Mouse (Mus musculus): ENCODE results near the gene Ift74.

The Ift74 gene

DNA sequence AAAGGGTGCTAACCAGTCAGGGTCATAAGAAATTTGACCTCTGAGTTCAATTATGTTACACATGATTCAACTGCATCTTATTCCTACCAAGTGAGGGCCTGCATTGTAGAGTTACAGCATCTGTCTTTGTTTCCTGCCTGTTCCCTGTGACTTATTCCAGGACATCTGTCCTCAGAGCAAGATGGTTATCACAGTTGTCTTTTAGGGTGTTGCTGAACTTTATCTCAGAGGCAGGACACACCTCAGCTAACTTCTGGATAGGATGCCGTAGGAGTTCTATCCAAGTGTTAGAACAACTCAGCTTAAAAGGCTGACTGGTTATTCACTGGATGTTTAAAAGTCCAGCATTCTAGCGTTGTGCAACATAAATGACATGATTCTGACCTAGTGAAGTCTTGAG, 77.9 kb downstream of the Ift74 start:
- DNase-seq (ENCODE audit: low read depth, low spot score) = no peak

DNA sequence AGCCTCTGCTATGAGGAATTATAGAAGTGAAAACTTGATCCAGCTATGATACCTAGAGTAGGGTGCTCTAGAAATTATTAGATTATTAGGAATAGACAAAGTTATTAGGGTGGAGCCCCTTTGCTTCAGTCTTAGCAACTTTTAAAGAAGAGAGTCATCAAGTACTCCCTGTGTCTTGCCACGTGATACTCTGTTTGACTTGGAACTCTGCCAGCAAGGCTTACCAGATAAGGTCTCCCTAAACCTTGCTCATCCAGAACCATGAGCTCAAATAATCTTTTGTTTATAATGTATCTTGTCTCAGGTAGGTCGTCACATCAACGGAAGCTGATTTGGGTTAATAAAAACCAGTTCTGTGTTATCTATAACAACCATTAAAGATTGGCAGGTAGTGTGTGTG, 82.1 kb downstream of the Ift74 start:
- DNase-seq (ENCODE audit: low read depth, low spot score) = no peak

DNA sequence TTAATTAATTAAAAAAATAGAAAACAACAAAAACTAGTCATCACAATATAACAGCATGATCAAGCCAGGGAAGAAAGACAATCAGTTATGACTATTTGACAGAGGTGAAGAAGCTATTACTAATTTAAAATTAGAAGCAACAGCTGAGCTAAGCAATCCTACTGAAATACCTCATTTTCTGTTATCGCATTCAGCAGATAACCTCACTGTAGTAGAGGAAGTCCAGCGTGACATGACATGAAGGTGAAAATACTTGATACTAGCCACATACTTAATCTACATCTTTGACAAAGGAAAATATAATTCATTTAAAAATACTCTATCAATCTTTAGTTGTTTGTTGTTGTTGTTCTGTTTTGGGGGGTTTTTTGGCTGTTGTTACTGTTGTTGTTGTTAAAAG, 96.7 kb downstream of the Ift74 start:
- DNase-seq (ENCODE audit: low read depth, low spot score) = no peak

DNA sequence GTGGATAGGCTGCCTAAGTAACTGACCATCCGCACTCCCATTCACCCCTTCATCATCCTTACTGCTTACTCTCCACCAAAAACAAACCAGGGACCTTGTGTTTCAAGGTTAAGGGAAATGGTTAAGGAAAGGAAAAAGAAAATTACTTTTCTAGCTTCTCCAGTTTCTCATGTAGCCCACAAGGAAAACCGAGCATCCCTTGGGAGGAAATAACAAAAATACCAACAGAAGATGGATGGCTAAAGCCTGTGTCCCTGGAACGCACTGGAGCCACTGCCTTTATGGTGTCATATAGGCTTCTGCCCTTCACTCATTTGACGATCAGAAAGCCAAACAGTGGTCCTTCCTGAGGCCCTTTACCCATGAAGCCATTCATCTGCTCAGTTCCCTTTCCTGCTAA, 97.1 kb downstream of the Ift74 start:
- DNase-seq (ENCODE audit: low read depth, low spot score) = no peak

DNA sequence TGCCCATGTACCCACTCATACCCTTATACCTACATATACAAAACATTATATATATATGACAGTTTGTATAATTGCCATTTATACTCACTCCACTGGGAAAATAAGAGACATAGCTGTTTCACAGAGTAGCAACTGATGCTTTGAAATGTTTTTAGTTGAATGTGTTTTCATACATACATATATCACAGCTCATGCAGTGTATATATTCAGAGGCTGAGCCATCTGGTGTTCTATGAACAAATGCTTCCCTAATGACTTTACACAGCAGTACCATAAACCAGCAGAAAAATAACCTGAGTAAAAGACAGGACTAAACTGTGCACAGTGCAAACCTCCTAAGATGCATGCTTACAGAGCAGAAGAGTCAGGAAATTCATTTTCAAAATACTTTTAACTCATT, 99.5 kb downstream of the Ift74 start:
- DNase-seq (ENCODE audit: low read depth, low spot score) = no peak

DNA sequence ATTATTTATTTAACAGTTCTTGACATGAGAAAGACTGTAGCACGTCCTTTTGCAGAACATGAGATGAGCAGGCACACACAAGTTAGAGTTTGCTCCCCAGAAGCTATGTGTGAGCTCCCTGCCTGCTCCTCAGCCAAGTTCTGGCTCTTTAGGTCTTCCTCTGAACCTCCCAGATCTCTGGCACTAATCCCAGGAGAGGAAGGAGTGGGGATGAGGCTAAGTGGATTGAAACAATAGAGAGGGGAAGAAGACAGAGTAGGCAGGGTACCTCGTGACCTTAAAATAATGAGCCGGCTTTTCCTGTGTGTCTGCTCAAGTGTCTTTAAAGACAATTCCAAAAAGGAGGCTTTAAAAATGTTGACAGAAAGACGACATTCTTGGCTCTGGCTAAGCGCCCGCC, 100.9 kb downstream of the Ift74 start:
- DNase-seq (ENCODE audit: low read depth, low spot score) = no peak

DNA sequence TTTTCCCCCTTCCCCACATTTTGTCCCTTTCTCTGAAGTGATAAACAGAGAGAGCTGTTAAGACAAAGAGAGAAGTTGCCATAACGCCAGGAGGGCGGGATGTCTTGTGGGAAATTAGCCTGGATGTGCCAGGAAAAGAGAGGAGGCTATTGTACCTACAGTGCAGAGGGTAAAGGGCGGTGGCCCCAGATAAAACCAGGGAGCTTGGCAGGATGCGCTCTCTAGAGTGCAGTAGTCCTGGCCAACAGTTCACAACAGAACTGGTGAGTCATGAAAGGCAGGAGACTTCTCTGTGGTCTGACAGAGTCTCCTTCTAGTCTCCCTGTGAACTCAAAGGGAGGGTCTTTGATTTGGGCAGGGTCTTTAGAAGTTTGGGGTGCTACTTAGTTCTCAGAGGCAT, 111.5 kb downstream of the Ift74 start:
- no peak for DNase-seq (ENCODE audit: low read depth, low spot score)

DNA sequence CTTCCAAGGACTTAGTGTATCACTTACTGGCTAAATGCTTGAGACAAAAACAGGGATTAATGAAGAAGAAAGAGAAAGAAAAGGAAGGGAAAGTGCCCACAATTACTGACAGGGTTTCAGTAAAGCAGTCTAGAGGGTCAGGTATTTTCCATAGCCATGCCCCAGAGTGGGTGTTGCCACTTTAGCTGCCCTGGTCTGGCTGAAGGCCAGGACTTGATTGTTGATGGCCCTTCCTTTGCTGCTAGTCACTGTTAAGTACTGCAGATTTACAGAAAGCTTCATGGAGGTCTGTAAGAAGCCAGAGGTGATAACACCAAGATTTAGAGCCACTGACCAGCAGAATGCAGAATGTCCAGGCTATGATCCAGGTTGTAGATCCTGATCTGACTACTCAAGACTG, 118.4 kb downstream of the Ift74 start:
- DNase-seq (ENCODE audit: low read depth, low spot score) = no peak

DNA sequence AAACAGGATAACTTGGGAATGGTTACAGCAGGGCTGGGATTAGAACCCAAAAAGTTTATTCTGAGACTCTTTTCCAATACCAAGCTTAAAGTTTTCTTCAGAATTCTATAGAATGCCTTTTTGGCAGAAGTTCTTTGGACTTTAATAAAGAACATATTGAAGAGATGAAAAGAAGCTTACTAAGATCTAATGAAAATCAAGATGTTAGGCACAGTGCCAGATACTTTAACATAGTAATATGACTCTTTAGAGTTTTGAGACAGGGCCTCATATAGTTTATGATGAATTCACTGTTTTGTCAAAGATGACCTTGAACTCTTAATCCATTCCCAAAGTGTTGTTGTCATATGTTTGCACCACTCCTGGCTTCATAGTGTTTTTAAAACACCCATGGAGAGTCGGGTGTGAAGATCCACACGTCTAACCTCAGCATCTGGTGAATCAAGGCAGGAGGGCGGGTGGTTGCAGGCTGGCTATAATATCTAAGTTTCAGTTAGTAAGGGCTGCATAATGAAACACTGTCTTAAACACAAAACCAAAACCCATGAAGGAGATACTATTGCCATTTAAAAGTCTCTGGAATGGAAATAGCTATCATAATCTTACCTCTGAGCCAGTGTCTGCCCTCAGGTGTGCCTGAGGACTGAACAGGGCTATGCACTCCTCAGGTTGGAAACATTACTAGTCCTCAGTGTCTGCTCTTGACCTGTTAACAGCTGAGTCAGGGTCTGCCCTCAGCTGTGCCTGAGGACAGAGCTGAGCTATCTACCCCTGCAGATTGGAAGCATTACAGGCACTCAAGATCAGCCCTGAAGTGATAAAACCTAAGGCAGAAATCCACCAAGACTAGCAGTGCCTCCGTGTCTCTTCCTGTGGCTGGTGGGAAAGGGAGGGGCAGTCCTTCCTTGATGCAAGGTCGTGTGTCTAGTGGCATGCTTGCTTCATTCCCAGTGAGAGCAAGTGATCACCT, 123.3 kb downstream of the Ift74 start:
- no peak for DNase-seq (ENCODE audit: low read depth, low spot score)

DNA sequence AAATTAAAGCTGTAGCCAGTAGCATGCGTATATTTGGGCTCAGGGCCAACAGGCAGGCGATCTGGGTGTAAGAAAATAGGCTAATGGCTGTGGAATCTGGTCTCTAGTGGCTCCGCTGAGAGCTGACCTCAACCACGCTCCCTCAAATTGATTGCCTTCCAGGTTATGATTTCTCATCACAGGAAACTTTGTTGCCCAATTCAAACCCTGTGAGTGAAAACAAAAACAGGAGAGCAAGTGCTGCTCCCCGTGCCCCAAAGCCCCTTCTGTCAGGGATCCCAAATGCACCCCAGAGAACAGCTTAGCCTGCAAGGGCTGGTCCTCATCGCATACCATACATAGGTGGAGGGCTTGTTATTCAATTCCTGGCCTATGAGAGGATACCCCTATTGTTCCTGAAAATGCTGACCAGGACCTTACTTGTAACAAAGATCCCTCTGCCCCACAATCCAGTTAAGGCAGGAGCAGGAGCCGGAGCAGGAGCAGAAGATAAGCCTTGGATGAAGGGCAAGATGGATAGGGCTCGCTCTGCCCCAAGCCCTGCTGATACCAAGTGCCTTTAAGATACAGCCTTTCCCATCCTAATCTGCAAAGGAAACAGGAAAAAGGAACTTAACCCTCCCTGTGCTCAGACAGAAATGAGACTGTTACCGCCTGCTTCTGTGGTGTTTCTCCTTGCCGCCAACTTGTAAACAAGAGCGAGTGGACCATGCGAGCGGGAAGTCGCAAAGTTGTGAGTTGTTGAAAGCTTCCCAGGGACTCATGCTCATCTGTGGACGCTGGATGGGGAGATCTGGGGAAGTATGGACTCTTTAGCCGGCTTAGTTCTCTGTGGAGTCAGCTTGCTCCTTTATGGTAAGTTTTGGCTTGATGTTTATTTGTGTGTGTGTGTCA, 124.8 kb downstream of the Ift74 start, which contains the start of gene Tek:
Gene Tek, plus strand, starts transcription at position 452 of the 894 bp plus-strand sequence.
- DNase-seq (ENCODE audit: low read depth, low spot score) = no peak

DNA sequence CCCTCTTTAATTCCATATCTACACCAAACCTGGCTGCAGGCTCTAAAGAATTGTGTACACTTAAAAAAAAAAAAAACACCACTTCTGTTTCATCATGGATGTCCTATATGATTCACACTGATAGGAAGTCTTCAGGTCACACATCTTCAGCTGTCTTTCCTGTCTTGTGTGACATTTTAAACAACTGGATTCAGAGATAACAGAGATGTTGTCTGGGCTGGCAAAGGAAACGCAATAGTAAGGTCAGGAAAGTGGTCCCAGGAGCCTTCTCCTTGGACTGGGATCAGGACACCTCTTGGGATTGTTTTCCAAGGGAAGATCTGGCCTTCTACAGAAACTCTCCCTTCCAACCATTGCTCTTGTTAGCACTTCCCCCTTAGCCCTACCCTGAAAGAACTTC, 127.5 kb downstream of the Ift74 start:
- no peak for DNase-seq (ENCODE audit: low read depth, low spot score)
